Mouse (Mus musculus): ENCODE data around the gene Spsb1. TPM values are rescaled to one million over a fixed set of nuclear protein-coding genes. Genes with fewer than 3 reads are reported as not detected.

Gene Spsb1
- total RNA-seq, 2 experiments from 2014 or later = 35.1 to 37.7 TPM

GRCm38 (mm10) chr4:149955631-149956030, 788 bp upstream of the Spsb1 start:
- no peak for DNase-seq
- intact Hi-C loops (cut with DNase I) = loop anchor here (2.0 kb wide), 3 partner anchors 33 to 203 kb away; no protein-coding TSS in a partner anchor

- peak; percentile 71 to 78 for DNase-seq
- intact Hi-C loops (cut with DNase I) = loop anchor here (2.0 kb wide), 2 partner anchors 31 to 63 kb away; no protein-coding TSS in a partner anchor
These were observed 992 bp downstream of the Spsb1 start for GRCm38 (mm10) chr4:149953621-149954481.

- intact Hi-C loops (cut with DNase I) = no loop called here
These were observed 2.6 kb downstream of the Spsb1 start for GRCm38 (mm10) chr4:149952201-149952600.

GRCm38 (mm10) chr4:149951201-149951600, 3.6 kb downstream of the Spsb1 start:
- no peak for DNase-seq
- intact Hi-C loops (cut with DNase I) = no loop called here

More at GRCm38 (mm10) chr4:149952201-149952600, 2.6 kb downstream of the Spsb1 start:
- DNase-seq = no peak

- DNase-seq = no peak
- intact Hi-C loops (cut with DNase I) = no loop called here
These were observed 5.2 kb downstream of the Spsb1 start for GRCm38 (mm10) chr4:149949691-149950090.

- intact Hi-C loops (cut with DNase I) = no loop called here
- DNase-seq = no peak
These were observed 6.7 kb downstream of the Spsb1 start for GRCm38 (mm10) chr4:149948119-149948518.

- no peak for DNase-seq
- intact Hi-C loops (cut with DNase I) = no loop called here
These were observed 7.4 kb downstream of the Spsb1 start for GRCm38 (mm10) chr4:149947396-149947795.

GRCm38 (mm10) chr4:149945194-149945593, 9.6 kb downstream of the Spsb1 start:
- no peak for DNase-seq
- intact Hi-C loops (cut with DNase I) = loop anchor here (2.0 kb wide), 1 partner anchor 56 kb away; no protein-coding TSS in a partner anchor

- no peak for DNase-seq
- intact Hi-C loops (cut with DNase I) = loop anchor here (2.0 kb wide), 1 partner anchor 55 kb away; no protein-coding TSS in a partner anchor
These were observed 10.6 kb downstream of the Spsb1 start for GRCm38 (mm10) chr4:149944214-149944613.

GRCm38 (mm10) chr4:149942831-149943741, 11.8 kb downstream of the Spsb1 start:
- no peak for DNase-seq
- intact Hi-C loops (cut with DNase I) = no loop called here

- intact Hi-C loops (cut with DNase I) = no loop called here
- no peak for DNase-seq
These were observed 13.6 kb downstream of the Spsb1 start for GRCm38 (mm10) chr4:149941067-149941755.

- no peak for DNase-seq
- intact Hi-C loops (cut with DNase I) = no loop called here
These were observed 16.1 kb downstream of the Spsb1 start for GRCm38 (mm10) chr4:149938701-149939100.

- intact Hi-C loops (cut with DNase I) = no loop called here
- DNase-seq = no peak
These were observed 17.9 kb downstream of the Spsb1 start for GRCm38 (mm10) chr4:149936921-149937320.

- intact Hi-C loops (cut with DNase I) = no loop called here
- no peak for DNase-seq
These were observed 19.4 kb downstream of the Spsb1 start for GRCm38 (mm10) chr4:149935470-149935869.

GRCm38 (mm10) chr4:149933519-149934245, 21.2 kb downstream of the Spsb1 start:
- intact Hi-C loops (cut with DNase I) = no loop called here
- DNase-seq = no peak

- no peak for DNase-seq
- intact Hi-C loops (cut with DNase I) = no loop called here
These were observed 21.8 kb downstream of the Spsb1 start for GRCm38 (mm10) chr4:149933025-149933424.

- intact Hi-C loops (cut with DNase I) = no loop called here
- no peak for DNase-seq
These were observed 22.6 kb downstream of the Spsb1 start for GRCm38 (mm10) chr4:149932108-149932815.

GRCm38 (mm10) chr4:149930755-149931154, 24.1 kb downstream of the Spsb1 start:
- intact Hi-C loops (cut with DNase I) = no loop called here

GRCm38 (mm10) chr4:149923014-149923413, 31.8 kb downstream of the Spsb1 start:
- intact Hi-C loops (cut with DNase I) = loop anchor here (2.0 kb wide), 1 partner anchor 32 kb away; the partner anchor contains the start of gene Spsb1
- DNase-seq = no peak

More at GRCm38 (mm10) chr4:149930755-149931154, 24.1 kb downstream of the Spsb1 start:
- no peak for DNase-seq

All from heart, postnatal 36 days (tissue).